Mouse (Mus musculus) T-cell, adult 2 months (primary cell): ENCODE measurements around the gene Zfx.

ENCODE experiments used
- DNase-seq: peaks from one replicate; pipeline ENCODE4 v3.0.0; 2022; ENCODE audit warnings: low spot score

Zfx gene

DNA sequence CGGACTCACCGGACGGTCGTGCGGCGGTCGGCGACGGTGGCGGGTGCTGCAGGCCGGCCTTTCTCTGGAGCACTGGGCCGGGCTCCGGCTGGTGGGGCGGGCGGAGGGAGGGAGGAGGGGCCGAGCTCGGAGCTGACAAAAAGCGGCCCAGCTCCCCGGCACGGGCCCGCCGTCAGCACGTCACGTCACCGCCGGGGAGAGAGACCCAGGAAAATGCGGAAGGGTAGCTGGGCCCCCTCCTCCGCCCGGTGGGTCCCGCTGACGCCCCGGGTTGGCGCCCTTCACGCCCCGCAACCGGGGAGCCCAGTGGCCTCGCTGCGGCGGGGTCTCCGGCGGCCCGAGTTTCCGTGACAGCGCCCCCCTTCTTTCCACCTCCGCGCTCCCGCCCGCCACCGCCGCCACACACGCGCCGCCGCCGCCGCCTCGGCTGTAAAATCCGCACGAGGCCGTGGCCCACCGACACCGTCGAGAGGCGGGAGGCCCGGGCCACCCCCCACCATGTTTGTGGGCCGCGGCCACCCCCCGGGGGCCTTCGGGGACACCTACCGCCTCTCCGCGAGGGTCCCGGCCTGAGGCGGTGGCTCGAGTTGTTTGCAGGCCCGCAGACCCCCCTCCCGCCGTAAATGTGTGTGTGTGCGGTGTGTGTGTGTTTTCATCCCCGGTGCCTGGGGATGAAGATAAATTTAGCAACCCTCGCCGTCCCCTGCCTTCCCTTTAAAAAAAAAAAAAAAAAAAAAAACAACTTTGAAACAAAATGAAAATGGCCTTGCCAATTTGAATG, at the start of gene Zfx:
TSS of gene Zfx (minus strand) at position 644 of the 781 bp plus-strand sequence.
- peak; percentile 67 for DNase-seq

DNA sequence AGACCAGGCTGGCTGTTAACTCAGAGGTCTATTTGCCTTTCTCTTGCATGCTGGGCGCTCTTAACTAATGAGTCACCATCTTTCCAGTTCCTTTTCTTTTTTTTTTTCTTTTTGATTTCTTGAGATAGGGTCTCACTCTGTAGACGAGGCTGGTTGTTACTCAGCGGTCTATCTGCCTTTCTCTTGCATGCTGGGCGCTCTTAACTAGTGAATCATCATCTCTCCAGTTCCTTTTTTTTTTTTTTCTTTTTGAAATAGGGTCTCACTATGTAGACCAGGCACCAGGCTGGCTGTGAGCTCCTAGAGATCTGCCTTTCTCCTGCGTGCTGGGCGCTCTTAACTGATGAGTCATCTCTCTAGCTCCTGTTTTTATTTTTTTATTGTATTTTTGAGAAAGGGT, 45.8 kb upstream of the Zfx start:
- DNase-seq: no peak

GRCm38 (mm10) chrX:94152251-94152830, 28.8 kb upstream of the Zfx start:
- no peak for DNase-seq

DNA sequence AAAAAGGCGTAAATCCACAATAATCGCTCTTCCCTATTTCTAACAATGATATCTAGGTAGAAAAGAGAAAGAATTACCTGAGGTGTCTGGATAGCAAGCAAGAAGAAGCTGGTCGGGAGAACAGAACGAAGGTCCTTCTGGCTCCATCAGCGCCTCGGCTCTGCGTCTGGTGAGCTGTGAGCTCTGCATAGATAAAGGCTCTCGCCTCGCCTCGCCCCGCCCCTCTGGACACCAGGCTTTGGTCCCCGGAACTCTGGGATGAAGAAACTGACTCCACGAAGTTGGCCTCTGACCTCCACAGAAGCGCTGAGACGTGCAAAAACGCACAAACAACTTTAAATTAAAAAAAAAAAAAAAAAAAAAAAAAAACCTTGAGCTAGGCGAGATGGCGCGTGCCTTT, 27.0 kb upstream of the Zfx start:
- DNase-seq: no peak

GRCm38 (mm10) chrX:94142004-94142771, 18.7 kb upstream of the Zfx start:
- no peak for DNase-seq

DNA sequence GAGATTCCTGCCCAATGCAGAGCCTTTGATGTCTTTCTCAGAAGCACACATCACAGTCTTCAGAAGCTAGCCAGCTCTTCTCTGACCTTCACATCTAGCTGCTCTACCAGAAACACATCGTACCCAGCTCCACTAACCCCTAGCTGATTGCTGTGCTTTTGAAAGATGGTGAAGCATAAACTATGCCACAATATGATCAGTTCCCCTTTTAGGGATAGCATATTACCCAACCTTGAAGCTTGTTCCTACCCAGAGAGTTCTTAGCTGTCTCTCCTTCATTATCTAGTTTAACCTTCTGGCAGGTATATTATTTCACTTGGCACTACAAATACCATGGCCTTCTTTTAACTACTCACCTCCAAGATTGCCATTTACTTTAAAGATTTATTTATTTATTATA, 16.6 kb upstream of the Zfx start:
- no peak for DNase-seq

- no peak for DNase-seq
Measured at GRCm38 (mm10) chrX:94138256-94138655, 14.8 kb upstream of the Zfx start.

GRCm38 (mm10) chrX:94135084-94135483, 11.6 kb upstream of the Zfx start:
- no peak for DNase-seq

DNA sequence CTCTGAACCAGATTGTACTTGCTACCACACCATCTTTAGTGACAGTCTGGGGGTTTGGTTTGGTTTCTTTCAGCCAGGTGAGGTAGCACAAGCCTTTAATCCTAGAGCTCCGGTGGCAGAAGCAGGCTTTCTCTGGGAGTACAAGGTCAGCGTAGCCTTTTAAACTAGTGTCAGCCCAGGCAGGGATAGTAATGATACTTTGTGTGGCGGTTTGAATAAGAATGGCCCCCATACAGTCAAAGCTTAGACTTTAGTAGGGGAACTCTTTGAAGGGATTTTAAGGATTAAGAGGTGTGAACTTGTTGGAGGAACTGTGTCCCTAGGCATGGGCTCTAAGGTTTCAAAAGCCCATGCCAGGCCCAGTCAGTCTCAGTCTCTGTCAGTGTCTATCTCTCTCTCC, 10.0 kb upstream of the Zfx start:
- DNase-seq: no peak

DNA sequence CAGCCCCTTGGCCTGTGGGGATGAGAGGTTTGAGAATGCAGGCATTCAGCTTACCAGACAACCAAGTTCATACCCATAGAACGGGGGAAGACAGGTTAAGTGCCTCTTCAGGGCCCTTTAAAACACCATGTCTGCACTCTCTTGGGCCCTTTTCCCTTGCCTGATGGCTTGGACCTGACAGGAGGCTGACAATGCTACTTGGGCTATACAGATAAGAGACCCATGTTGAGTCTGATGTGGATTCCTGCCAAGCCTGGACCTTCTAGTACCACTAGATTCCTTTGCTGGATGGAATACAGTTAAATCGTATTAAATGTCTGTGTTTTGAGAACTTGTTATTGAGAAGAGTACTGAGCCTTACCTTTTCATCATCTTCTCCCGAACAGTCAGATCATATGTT, 8.7 kb upstream of the Zfx start:
- no peak for DNase-seq

DNA sequence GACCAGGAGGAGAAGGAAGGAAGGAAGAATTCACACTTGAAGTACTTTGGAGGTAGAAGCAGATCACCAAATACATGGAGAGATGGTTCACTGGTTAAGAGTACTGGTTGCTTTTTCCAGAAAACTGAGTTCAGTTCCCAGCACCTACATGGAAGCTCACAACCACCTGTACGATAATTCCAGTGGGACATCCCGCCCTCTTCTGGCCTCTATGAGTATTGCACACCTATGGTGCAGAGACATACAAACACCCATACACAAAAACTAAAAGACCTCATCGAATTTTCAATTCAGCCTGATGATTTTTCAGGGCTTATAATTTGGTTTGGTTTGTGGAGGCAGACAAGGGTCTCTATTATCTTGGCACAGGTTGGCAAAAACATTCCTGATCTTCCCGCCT, 6.2 kb upstream of the Zfx start:
- DNase-seq: no peak

DNA sequence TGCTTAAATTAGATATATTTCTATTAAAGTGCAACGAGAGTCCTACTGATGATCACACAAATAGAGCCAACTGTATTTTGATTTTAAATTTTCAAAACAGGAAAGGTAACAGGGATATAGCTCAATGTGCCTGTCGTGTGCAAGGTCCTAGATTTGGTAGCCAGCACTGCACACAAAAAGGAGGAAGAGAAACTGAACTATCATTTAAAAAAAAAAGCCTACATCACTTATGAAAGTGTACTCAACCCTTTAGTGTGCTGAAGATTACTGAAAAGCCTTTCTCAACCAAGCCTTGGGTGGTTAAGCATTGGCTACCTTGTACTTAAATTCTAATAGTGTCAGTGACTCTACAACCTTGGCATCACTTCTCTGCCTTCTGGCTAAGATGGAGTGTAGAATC, 2.4 kb upstream of the Zfx start:
- DNase-seq: no peak

DNA sequence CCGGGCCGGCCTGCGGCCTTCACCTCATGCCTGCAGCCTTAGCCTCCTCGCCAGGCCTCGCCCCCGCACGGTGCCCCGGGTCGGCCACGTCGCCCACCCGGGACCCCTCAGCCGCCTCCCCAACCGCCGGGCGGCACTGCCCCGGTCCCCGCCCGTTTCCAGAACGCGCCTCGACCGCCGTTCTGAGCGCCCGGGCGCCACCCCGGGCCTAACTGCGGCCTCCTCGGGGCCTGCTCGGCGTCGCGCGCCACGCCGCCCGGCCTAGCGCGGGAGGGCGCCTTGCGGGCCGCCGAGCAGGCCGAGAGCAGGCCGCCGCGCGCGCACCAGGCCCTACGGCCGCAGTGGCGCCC, 818 bp downstream of the Zfx start:
- no peak for DNase-seq

DNA sequence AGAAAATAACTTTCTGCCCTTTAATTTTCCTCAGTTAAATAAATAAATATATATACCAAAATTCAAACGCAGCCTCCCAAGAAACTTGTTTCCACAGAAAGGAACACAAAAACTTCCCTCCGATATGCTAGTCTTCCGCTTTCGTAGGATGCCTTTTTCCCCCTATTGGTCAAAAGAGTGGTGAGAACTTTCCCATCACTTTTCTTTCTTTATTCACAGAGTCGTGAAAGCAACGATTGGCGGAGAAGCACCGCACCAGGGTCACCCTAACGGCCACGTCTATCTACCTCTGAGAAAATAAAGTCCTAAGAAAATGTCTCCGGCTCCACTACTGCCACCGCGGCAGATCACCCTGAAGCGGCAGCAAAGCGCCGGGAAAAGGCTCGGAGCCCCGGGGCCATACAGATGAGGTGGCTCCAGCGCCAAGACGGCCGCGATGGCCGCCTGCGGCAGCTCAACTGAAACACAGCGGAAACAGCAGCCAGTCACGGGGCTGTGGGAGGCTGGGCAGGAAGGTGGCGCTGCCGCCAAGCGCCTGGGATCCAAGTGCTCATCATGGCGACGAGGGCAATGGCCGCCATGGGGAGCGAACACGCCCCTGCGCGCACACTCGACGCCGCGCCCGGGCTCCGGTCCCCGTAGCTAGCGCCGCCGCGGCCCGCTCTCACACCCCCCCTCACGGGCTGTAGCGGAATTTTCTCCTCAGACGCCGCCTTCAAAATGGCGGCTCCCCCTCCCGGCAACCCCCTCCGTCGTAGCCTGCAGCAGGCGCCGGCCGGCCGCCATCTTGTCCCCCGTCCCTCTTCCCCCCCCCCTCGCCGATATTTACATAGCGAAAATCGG, 1.4 kb downstream of the Zfx start:
- DNase-seq: peak; percentile 86

GRCm38 (mm10) chrX:94121161-94121856, 2.2 kb downstream of the Zfx start:
- peak; percentile 23 for DNase-seq

GRCm38 (mm10) chrX:94118350-94118749, 5.2 kb downstream of the Zfx start:
- DNase-seq: no peak

DNA sequence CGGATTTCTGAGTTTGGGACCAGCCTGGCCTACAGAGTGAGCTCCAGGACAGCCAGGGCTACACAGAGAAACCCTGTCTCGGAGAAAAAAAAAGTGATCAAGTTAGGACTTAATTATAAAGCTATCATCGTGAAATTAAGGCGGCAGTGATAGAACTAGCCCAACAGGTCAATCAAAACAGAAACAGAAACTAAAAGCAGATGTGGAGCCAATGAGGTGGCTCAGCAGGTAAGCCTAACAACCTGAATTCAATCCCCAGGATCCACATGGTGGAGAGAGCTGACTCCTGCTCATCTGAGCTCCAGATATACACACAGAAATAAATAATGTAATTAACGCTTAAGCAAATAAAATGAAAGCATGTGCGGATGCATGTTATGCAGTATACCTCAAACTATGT, 7.6 kb downstream of the Zfx start:
- DNase-seq: no peak

- DNase-seq: no peak
Measured at GRCm38 (mm10) chrX:94105964-94106363, 17.5 kb downstream of the Zfx start.

GRCm38 (mm10) chrX:94102938-94103337, 20.6 kb downstream of the Zfx start:
- no peak for DNase-seq

DNA sequence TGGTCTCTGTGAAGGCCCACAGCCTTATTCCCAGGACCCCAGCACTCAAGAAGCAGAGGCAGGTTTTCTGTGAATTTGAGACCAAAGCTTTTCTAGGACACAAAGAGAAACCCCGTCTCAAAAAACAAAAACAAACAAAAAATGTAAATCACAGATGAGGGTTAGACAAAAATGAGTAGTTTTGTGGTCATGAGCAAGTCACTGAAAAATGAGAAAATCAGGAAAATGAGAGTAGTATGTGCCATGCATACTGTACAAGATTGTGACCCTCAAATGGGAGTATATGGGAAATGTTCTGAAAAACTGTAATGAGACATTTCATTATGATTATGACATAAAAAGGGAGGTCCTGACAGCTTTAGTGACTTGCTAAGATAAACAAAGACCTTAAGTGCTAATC, 22.9 kb downstream of the Zfx start:
- no peak for DNase-seq

GRCm38 (mm10) chrX:94091001-94091400, 32.5 kb downstream of the Zfx start:
- DNase-seq: no peak

GRCm38 (mm10) chrX:94061246-94061645, 62.3 kb downstream of the Zfx start:
- no peak for DNase-seq
